Comparison of ENCODE assay signal across 25 mouse cellular contexts in the genomic region with DNA sequence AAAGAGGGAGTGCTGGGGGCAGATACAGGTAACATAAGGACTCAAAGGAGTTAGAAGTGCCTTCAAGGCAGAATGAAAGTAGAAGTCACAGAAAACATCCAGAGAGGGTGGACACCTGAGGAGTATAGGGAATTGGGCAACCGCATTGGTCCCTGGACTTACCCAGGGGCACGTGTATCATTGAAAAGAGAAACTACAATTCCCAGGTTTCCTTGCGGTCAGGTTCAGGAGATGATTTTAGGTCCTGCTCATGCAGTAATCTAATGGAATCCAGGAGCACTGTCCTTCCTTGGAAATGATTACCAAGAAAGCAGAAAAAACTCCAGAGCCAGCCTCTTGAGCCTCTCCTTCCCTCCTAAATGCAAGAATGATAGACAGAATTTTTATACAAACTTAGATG.
"Had no signal": no experiment of that assay in that cellular context is flagged by ENCODE, and none has a peak within 500 bp of the region (broad histone marks: within the 10 kb centered on the region; RNA-seq: fewer than 3 reads in every experiment).

No protein-coding gene starts in this region.

- H3K27me3 ChIP-seq: heart, embryonic 13.5 days; heart, embryonic 15.5 days; hindbrain, embryonic 12.5 days; limb, embryonic 12.5 days; liver, embryonic 12.5 days had no signal

- DNase-seq: gastrocnemius, adult 2 months; gastrocnemius, postnatal 10 days; gastrocnemius, postnatal 25 days; heart, adult 2 months; heart, postnatal 14 days; heart, postnatal 4 days; kidney, adult 18-20 months; kidney, adult 8-10 months; kidney, postnatal 10 days; kidney, postnatal 25 days; kidney, postnatal 4 days; liver had no signal

- H3K4me2 ChIP-seq: heart, embryonic 11.5 days; heart, embryonic 13.5 days; heart, embryonic 15.5 days; hindbrain, embryonic 12.5 days; hindbrain, embryonic 14.5 days; limb, embryonic 12.5 days; liver, embryonic 12.5 days had no signal

- H3K4me1 ChIP-seq: heart, embryonic 15.5 days; hindbrain, embryonic 10.5 days; hindbrain, embryonic 12.5 days; limb, embryonic 10.5 days; limb, embryonic 12.5 days; liver, embryonic 12.5 days had no signal

- H3K4me3 ChIP-seq: gastrocnemius, adult 2 months; heart, adult 2 months; heart, embryonic 13.5 days; heart, embryonic 15.5 days; hindbrain, embryonic 10.5 days; hindbrain, embryonic 12.5 days; limb, embryonic 10.5 days; limb, embryonic 12.5 days; liver, embryonic 12.5 days had no signal

- H3K27ac ChIP-seq: gastrocnemius, adult 2 months; heart, adult 2 months; heart, embryonic 13.5 days; heart, embryonic 15.5 days; hindbrain, embryonic 10.5 days; hindbrain, embryonic 12.5 days; hindbrain, embryonic 14.5 days; limb, embryonic 10.5 days; limb, embryonic 12.5 days; liver, embryonic 12.5 days; liver, embryonic 14.5 days had no signal

- H3K9me3 ChIP-seq: heart, embryonic 13.5 days; heart, embryonic 15.5 days; hindbrain, embryonic 10.5 days; hindbrain, embryonic 12.5 days; limb, embryonic 10.5 days; limb, embryonic 12.5 days; liver, embryonic 12.5 days had no signal

- H3K9ac ChIP-seq: heart, embryonic 13.5 days; heart, embryonic 15.5 days; hindbrain, embryonic 12.5 days; hindbrain, embryonic 14.5 days; limb, embryonic 12.5 days; liver, embryonic 12.5 days; liver, embryonic 14.5 days had no signal

- ATAC-seq: hindbrain, embryonic 16.5 days; inflammation-experienced regulatory T-cells, adult 6 months; intestine, postnatal 0 days; liver, embryonic 12.5 days had no signal

- H3K36me3 ChIP-seq: heart, embryonic 13.5 days; heart, embryonic 15.5 days had no signal
